ENCODE assay signal across 8 mouse cellular contexts in the genomic region with DNA sequence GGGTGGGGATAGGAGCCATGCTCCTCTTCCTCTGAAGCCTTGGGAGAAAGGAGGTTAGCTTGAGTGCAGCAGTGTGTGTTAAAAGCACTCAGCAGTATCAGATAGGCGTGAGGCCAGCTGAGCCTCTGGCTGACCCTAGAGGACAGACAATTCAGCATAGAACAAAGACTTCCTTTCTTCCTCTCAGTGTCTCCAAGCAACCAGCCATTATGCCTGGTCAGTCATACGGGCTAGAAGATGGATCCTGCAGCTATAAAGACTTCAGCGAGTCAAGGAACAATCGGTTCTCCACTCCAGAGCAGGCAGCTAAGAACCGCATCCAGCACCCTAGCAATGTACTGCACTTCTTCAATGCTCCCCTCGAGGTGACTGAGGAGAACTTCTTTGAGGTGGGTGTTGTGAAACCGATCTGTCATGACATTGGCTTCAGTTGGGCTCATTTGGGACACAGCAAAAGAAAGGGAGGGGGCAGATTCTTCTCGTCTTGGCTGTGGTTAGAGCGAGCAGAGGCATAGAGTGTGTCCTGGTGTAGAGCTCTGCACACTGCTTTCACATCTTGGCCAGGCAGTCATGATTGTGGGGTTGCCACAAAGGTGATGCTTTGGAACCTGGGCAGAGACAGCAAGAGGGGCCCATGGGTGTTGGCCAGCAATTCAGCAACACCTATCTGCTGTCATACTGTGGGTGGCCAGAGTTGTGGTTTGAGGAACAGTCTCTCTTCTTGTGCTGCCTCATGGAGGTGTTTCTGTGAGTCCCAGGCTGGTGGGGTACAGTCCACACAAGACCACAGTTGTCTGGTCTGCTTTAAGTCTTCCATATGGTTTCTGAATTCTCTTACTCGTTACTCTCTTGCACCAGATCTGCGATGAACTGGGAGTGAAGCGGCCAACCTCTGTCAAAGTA. TPM values are rescaled to one million over a fixed set of nuclear protein-coding genes. Genes with fewer than 3 reads are reported as not detected.
A peak's percentile ranks its signal among the peaks of the same experiment; 100 is the strongest.
DNase-seq lines count a peak whose midpoint lies in the region; ATAC-seq and TF ChIP-seq lines count a peak whose summit lies in the region.

No protein-coding gene starts in this region.

- TF ChIP-seq CTCF in ES-Bruce4 (IDR thresholded peaks at IDR 0.05; ENCODE audit: low read depth, low read length) = no peak
- TF ChIP-seq CTCF in heart, adult 2 months (IDR thresholded peaks at IDR 0.05) = no peak

- peak; percentile 68 for DNase-seq in 3T3-L1 (ENCODE audit: low read depth, low spot score)
- peak; percentile 64 to 72 for DNase-seq in heart, adult 2 months
- peak; percentile 70 for DNase-seq in kidney, adult 9 months
- DNase-seq in thymus, postnatal 14 days = no peak

- H3K27ac ChIP-seq in ES-Bruce4 (ENCODE audit: insufficient read depth, low read length) = 0 out of 2 replicates have a peak overlapping the region, but pooled peaks have one; percentile 21
- peak overlapping the region; percentile 75 for H3K27ac ChIP-seq in heart, adult 2 months
- H3K27ac ChIP-seq in midbrain, embryonic 15.5 days = peak overlapping the region; percentile 41

- no peaks in the 10 kb centered on the region for H3K4me1 ChIP-seq in ES-Bruce4 (ENCODE audit: control insufficient read depth, insufficient read depth, low read length)
- H3K4me1 ChIP-seq in heart, adult 2 months (ENCODE audit: control insufficient read depth, insufficient read depth, low read length) = peaks cover 39% of the 10 kb centered on the region
- H3K4me1 ChIP-seq in midbrain, embryonic 15.5 days = peaks cover 45% of the 10 kb centered on the region

- H3K4me2 ChIP-seq in midbrain, embryonic 15.5 days = no peak overlapping the region

- no peaks in the 10 kb centered on the region for H3K27me3 ChIP-seq in ES-Bruce4 (ENCODE audit: control insufficient read depth, insufficient read depth, low read length, poor library complexity, severe bottlenecking)
- H3K27me3 ChIP-seq in heart, adult 2 months (ENCODE audit: control insufficient read depth, insufficient read depth, low read length) = no peaks in the 10 kb centered on the region
- H3K27me3 ChIP-seq in midbrain, embryonic 15.5 days (replicated peaks) = no peaks in the 10 kb centered on the region

- H3K36me3 ChIP-seq in ES-Bruce4 (ENCODE audit: control insufficient read depth, insufficient read depth, low read length, poor library complexity, severe bottlenecking) = peaks cover 65% of the 10 kb centered on the region
- peaks cover 50% of the 10 kb centered on the region for H3K36me3 ChIP-seq in heart, adult 2 months (ENCODE audit: control insufficient read depth, insufficient read depth, low read length)
- peaks cover 64% of the 10 kb centered on the region for H3K36me3 ChIP-seq in midbrain, embryonic 15.5 days (replicated peaks)

- no peaks in the 10 kb centered on the region for H3K9me3 ChIP-seq in ES-Bruce4 (replicated peaks; ENCODE audit: control insufficient read depth, insufficient read depth, low read length, poor library complexity, severe bottlenecking)
- no peaks in the 10 kb centered on the region for H3K9me3 ChIP-seq in midbrain, embryonic 15.5 days

- H3K79me2 ChIP-seq in heart, adult 2 months (replicated peaks; ENCODE audit: control insufficient read depth, insufficient read depth, low read length) = no peaks in the 10 kb centered on the region

- no peak for TF ChIP-seq POLR2A in ES-Bruce4 (IDR thresholded peaks at IDR 0.05; ENCODE audit: insufficient read depth, low read length)
- TF ChIP-seq POLR2A in heart, adult 2 months (IDR thresholded peaks at IDR 0.05; ENCODE audit: insufficient read depth, low read depth, low read length) = 0 out of 2 replicates have a peak, but pooled peaks have one; percentile 17

- H3K9ac ChIP-seq in ES-Bruce4 (ENCODE audit: low read depth, poor library complexity, severe bottlenecking) = no peak overlapping the region
- H3K9ac ChIP-seq in heart, adult 2 months (ENCODE audit: low read depth, low read length) = no peak overlapping the region
- no peak overlapping the region for H3K9ac ChIP-seq in midbrain, embryonic 15.5 days

- no peak for TF ChIP-seq EP300 in ES-Bruce4 (IDR thresholded peaks at IDR 0.05; ENCODE audit: insufficient read depth, low read depth, low read length)
- TF ChIP-seq EP300 in heart, adult 2 months (IDR thresholded peaks at IDR 0.05; ENCODE audit: insufficient read depth, low read depth, low read length) = peak; percentile 70; the same call in 1 of the 2 replicates

- 19% methylated on average over 12 of the region's 12 CpGs for WGBS in heart, adult 2 months
- 34% methylated on average over 12 of the region's 12 CpGs for WGBS in midbrain, embryonic 15.5 days

- no peak overlapping the region for H3K4me3 ChIP-seq in ES-Bruce4 (ENCODE audit: low read depth, low read length)
- no peak overlapping the region for H3K4me3 ChIP-seq in heart, adult 2 months
- H3K4me3 ChIP-seq in midbrain, embryonic 15.5 days = no peak overlapping the region

- intact Hi-C loops in heart, adult 2 months (cut with DNase I) = no loop called here

- no peak for ATAC-seq in midbrain, embryonic 15.5 days (replicated peaks)
- ATAC-seq in erythroid progenitor cell, adult 5-6 weeks (replicated peaks; ENCODE audit: low FRiP score, poor library complexity, severe bottlenecking) = no peak
- ATAC-seq in megakaryocyte progenitor cell, adult 5-6 weeks (replicated peaks; ENCODE audit: poor library complexity) = no peak

RNA-seq across cellular contexts. Expression of gene Ech1, which starts 4.4 kb away (rescaled TPM):
- polyA plus RNA-seq in ES-Bruce4 (2011; ENCODE audit: insufficient read depth, insufficient read length, low read depth, missing spikeins) = 41.3 and 53.0 TPM in 2 replicates
- total RNA-seq in heart, adult 2 months (2021) = 1,000 to 10,000 TPM; 1,826 to 2,229 TPM
- polyA plus RNA-seq in heart, adult 2 months (2012; rRNA removed) = 2,087 and 2,697 TPM in 2 replicates
- polyA plus RNA-seq in midbrain, embryonic 15.5 days (2015; fragmentation: Nextera tagmentation; extraction: Ambion mirVana) = 92.7 and 94.7 TPM in 2 replicates
- total RNA-seq in erythroid progenitor cell, adult 5-6 weeks (2015; ENCODE audit: low replicate concordance) = 34.2 and 61.2 TPM in 2 replicates
- total RNA-seq in erythroid progenitor cell, adult 5-6 weeks (2017; ENCODE audit: low replicate concordance) = 10.6 and 14.1 TPM in 2 replicates
- 139 and 180 TPM in 2 replicates for total RNA-seq in megakaryocyte progenitor cell, adult 5-6 weeks (2015)
- total RNA-seq in megakaryocyte progenitor cell, adult 5-6 weeks (2017) = 93.3 and 110 TPM in 2 replicates

RNA-seq across cellular contexts. Expression of gene Hnrnpl, which starts 12.3 kb away (rescaled TPM):
- polyA plus RNA-seq in ES-Bruce4 (2011; ENCODE audit: insufficient read depth, insufficient read length, low read depth, missing spikeins) = 633 and 662 TPM in 2 replicates
- total RNA-seq in heart, adult 2 months (2021) = 100 to 1,000 TPM; 192 to 206 TPM
- polyA plus RNA-seq in heart, adult 2 months (2012; rRNA removed) = 208 and 348 TPM in 2 replicates
- polyA plus RNA-seq in midbrain, embryonic 15.5 days (2015; fragmentation: Nextera tagmentation; extraction: Ambion mirVana) = 175 and 176 TPM in 2 replicates
- 215 and 258 TPM in 2 replicates for total RNA-seq in erythroid progenitor cell, adult 5-6 weeks (2015; ENCODE audit: low replicate concordance)
- total RNA-seq in erythroid progenitor cell, adult 5-6 weeks (2017; ENCODE audit: low replicate concordance) = 202 and 252 TPM in 2 replicates
- total RNA-seq in megakaryocyte progenitor cell, adult 5-6 weeks (2015) = 419 and 433 TPM in 2 replicates
- total RNA-seq in megakaryocyte progenitor cell, adult 5-6 weeks (2017) = 342 and 343 TPM in 2 replicates

RNA-seq across cellular contexts. Expression of gene Lgals4, which starts 13.0 kb away (rescaled TPM):
- 1.9 and 2.4 TPM in 2 replicates for polyA plus RNA-seq in ES-Bruce4 (2011; ENCODE audit: insufficient read depth, insufficient read length, low read depth, missing spikeins)
- 10 to 100 TPM; 18.5 to 27.6 TPM for total RNA-seq in heart, adult 2 months (2021)
- 63.6 and 121 TPM in 2 replicates for polyA plus RNA-seq in heart, adult 2 months (2012; rRNA removed)
- polyA plus RNA-seq in midbrain, embryonic 15.5 days (2015; fragmentation: Nextera tagmentation; extraction: Ambion mirVana) = 5.6 and 8.2 TPM in 2 replicates
- total RNA-seq in erythroid progenitor cell, adult 5-6 weeks (2015; ENCODE audit: low replicate concordance) = not detected in 2 replicates
- 0.91 and 1.5 TPM in 2 replicates for total RNA-seq in erythroid progenitor cell, adult 5-6 weeks (2017; ENCODE audit: low replicate concordance)
- total RNA-seq in megakaryocyte progenitor cell, adult 5-6 weeks (2015) = 16.1 and 22.9 TPM in 2 replicates
- 4.3 and 7.0 TPM in 2 replicates for total RNA-seq in megakaryocyte progenitor cell, adult 5-6 weeks (2017)

RNA-seq across cellular contexts. Expression of gene Rinl, which starts 31.8 kb away (rescaled TPM):
- 24.6 and 28.0 TPM in 2 replicates for polyA plus RNA-seq in ES-Bruce4 (2011; ENCODE audit: insufficient read depth, insufficient read length, low read depth, missing spikeins)
- 1 to 10 TPM; 1.3 to 2.0 TPM for total RNA-seq in heart, adult 2 months (2021)
- 3.2 and 3.3 TPM in 2 replicates for polyA plus RNA-seq in heart, adult 2 months (2012; rRNA removed)
- polyA plus RNA-seq in midbrain, embryonic 15.5 days (2015; fragmentation: Nextera tagmentation; extraction: Ambion mirVana) = 2.4 and 3.3 TPM in 2 replicates
- 4.3 and 8.8 TPM in 2 replicates for total RNA-seq in erythroid progenitor cell, adult 5-6 weeks (2015; ENCODE audit: low replicate concordance)
- 5.4 and 19.4 TPM in 2 replicates for total RNA-seq in erythroid progenitor cell, adult 5-6 weeks (2017; ENCODE audit: low replicate concordance)
- 47.6 and 48.3 TPM in 2 replicates for total RNA-seq in megakaryocyte progenitor cell, adult 5-6 weeks (2015)
- 53.9 and 56.3 TPM in 2 replicates for total RNA-seq in megakaryocyte progenitor cell, adult 5-6 weeks (2017)

RNA-seq across cellular contexts. Expression of gene Lgals7, which starts 43.0 kb away (rescaled TPM):
- polyA plus RNA-seq in ES-Bruce4 (2011; ENCODE audit: insufficient read depth, insufficient read length, low read depth, missing spikeins) = not detected in 2 replicates
- under 1 TPM in 1 of 2 experiments, not detected in 1; 0.61 TPM for total RNA-seq in heart, adult 2 months (2021)
- 1.6 and 4.0 TPM in 2 replicates for polyA plus RNA-seq in heart, adult 2 months (2012; rRNA removed)
- 7.8 and 9.2 TPM in 2 replicates for polyA plus RNA-seq in midbrain, embryonic 15.5 days (2015; fragmentation: Nextera tagmentation; extraction: Ambion mirVana)
- not detected in 2 replicates for total RNA-seq in erythroid progenitor cell, adult 5-6 weeks (2015; ENCODE audit: low replicate concordance)
- total RNA-seq in erythroid progenitor cell, adult 5-6 weeks (2017; ENCODE audit: low replicate concordance) = not detected in 2 replicates
- 0.52 TPM in 1 of 2 replicates, not detected in the other for total RNA-seq in megakaryocyte progenitor cell, adult 5-6 weeks (2015)
- not detected in 2 replicates for total RNA-seq in megakaryocyte progenitor cell, adult 5-6 weeks (2017)

Comparison
In these comparisons a context has a peak if more than half of its experiments do, and no peak if none do; other contexts are left out.
1. H3K27ac ChIP-seq: peak in every context shown above with its lines; median percentile 75 in heart, adult 2 months; 41 in midbrain, embryonic 15.5 days; 21 in ES-Bruce4.
2. RNA of gene Ech1, which starts 4.4 kb away (total RNA-seq): 1,826 to 2,229 TPM in heart, adult 2 months; 93.3 to 180 TPM in megakaryocyte progenitor cell, adult 5-6 weeks and 10.6 to 61.2 TPM in erythroid progenitor cell, adult 5-6 weeks; every median in the first group is over 10 times any median in the second.